Mouse (Mus musculus) cerebellum, adult 2 months (tissue): Measurements from ENCODE around the gene Pick1.

Experiments
- CTCF ChIP-seq: fragments of 200-500 bp; IDR thresholded peaks from 2 replicates; pipeline ENCODE4 v1.5.1; 2011; ENCODE audit warnings: low read depth, mild to moderate bottlenecking, control low read depth, low read length, moderate library complexity, borderline replicate concordance; ENCODE audit not compliant: insufficient read depth
- POLR2A ChIP-seq: fragments of 200-500 bp; IDR thresholded peaks from 2 replicates; pipeline ENCODE4 v1.6.1; 2011; ENCODE audit warnings: low read length, control low read depth, borderline replicate concordance; ENCODE audit not compliant: insufficient read depth

GRCm38 (mm10) chr15:79258521-79258920, 29.5 kb downstream of the Pick1 start:
- TF ChIP-seq CTCF (no peak), POLR2A (no peak)
